Mouse (Mus musculus) C3H10T1/2 (cell line): ENCODE data around the gene Cd79a. TPM values are rescaled to one million over a fixed set of nuclear protein-coding genes. Genes with fewer than 3 reads are reported as not detected.

Source experiments
- polyA plus RNA-seq, 2 experiments: library from polyadenylated mRNA; unstranded; fragments of >200 nt; fragmentation: generic; extraction: Trizol; gene quantifications; one replicate each; pipeline ENCODE4 v1.2.1; 2012; ENCODE audit warnings: missing spikeins in 2 of 2

The Cd79a gene
- polyA plus RNA-seq: under 1 TPM; 0.08 to 0.57 TPM

GRCm38 (mm10) chr7:24897224-24897623, at the start of gene Cd79a:
Gene Cd79a, plus strand, starts transcription at chr7:24897381.

DNA sequence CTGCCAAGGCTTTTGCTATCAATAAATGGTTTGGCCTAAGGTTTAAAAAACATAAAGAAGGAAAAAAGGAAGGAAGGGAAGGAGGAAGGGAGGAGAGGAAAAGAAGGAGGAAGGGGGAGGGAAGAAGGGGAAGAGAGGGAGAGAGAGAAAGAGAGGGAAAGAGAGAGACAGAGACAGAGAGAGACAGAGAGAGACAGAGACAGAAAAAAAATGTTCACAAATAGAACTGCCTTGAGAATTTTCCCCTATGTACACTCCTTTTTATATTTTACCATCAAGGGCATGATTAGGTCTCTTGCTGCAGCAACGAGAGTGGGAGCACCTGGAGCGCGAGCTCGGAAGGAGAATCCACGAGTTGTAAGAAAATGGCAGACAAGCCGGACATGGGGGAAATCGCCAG, 35.3 kb upstream of the Cd79a start, which contains the start of gene Gm9844:
TSS of gene Gm9844 (plus strand) at position 301 of the 400 bp plus-strand sequence.

GRCm38 (mm10) chr7:24869532-24870165, 27.5 kb upstream of the Cd79a start, which contains the start of the genes Lypd4 and Dmrtc2:
Gene Lypd4, minus strand, starts transcription at chr7:24869941.
Gene Dmrtc2, plus strand, starts transcription at chr7:24870057.

DNA sequence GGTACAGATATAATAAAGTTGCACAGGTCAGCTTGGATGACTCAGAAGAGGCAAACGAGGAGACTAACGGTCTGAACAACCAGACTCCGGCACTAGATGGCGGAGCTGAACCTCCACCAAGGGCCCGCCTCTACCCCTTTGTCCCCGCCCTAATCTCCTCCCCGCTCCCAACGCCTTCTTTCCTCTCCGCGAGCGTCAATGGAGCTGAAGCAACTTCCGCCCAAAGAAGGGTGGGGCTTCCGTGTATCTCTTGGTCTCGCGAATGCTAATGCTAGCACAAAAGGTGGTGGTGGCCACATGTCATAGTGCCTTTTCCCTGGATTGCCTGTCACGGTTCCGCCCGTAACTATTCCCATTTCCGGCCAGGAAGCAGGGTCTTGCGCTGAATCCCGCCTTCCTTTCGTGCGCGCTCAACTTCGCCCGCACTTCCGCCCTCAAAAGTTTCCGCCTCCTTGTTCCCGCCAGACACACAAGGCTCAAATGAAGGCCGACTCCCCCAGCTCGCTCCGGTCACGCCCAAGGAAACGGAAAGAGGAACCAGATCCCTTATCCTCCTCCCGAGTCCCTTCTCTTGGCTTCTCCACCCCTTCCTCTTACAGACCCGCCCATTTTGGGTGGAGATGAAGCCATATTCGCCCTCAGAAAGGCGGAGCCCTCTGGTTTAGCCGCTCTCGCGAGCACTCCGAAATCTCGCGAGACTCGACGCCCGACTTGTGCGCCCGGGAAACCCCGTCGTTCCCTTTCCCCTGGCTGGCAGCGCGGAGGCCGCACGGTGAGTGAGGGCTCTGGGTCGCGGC, 13.1 kb upstream of the Cd79a start, which contains the start of gene Rps19:
TSS of gene Rps19 (plus strand) at position 476 of the 797 bp plus-strand sequence.

DNA sequence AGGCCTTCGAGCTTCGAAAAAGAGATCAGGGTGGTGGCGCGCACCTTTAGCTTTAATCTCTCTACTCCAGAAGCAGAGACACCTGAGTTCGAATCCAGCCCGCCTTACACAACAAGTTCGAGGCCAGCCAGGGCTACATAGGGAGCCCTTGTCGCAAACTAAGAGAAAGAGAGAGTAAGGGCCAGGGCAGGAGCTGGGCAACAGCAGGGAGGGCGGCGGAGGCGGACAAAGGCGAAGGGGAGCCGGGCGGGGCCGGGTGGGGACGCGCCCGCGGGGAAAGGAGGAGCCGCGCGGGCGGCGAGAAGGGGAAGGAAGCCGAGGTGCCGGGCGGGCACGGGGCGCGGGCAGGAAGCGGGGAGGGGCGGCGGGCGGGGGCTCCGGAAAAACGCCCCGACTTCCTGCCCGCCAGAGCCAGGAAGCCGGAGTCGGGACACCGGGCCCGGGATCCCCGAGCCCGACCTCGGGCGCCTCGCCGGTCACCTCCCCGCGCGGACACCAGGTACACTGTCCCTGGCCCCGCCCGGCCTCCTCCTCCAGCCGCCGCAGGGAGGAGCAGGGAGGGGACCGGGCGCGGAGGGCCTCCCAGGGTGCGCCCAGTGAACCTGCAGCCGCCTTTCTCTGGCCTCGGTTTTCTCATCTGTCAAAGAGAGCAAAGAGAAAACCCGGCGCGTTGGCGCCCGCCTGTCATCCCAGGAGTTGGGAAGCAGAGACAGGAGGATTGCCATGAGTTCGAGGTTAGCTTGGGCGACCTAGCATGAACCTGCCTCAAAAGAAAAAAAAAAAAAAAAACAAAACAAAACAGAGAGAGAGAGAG, 5.7 kb downstream of the Cd79a start, which contains the start of gene Arhgef1:
TSS of gene Arhgef1 (plus strand) at position 283 of the 814 bp plus-strand sequence.

DNA sequence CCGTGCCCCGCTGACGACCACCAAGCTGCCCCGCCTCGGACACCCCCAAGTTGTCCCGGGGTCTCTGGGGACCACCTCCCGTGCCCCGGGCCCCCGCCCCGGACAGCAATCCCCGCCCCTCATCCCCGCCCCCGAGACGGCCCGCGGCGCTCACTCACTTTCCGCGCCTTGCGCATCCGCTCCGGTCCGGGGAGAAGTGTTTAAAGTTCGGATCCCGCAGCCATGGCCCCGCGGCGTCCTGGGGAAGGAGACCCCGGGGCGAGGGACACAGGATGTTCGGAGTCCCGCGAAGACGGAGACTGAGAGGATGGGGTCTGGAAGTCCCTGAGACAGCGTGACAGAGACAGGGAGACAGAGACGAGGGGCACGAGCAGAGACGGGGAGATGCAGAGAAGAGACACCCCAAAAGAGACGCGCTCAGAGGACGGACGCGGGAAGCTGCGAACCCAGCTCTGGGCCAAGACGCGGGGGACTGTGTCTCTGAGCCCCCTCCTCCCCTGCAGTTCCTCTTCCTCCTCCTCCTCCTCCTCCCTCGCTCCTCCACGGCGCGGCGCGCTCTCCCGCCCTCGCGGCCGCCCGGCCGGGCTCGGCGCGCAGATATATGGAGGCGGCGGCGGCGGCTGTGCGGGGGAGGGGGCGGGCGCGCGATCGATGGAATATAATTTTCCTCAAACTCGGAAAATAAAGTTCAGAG, 47.2 kb downstream of the Cd79a start, which contains the start of gene Gm4881:
TSS of gene Gm4881 (minus strand) at position 238 of the 694 bp plus-strand sequence.

Other genes with a start within 250 kb of the Cd79a start
- under 1 TPM in 1 of 2 experiments, not detected in 1; 0.05 TPM for gene Tex101, start 220.7 kb upstream of the Cd79a start, polyA plus RNA-seq
- gene BC049730, start 188.1 kb upstream of the Cd79a start, polyA plus RNA-seq: not detected
- gene Gm4763, start 170.5 kb upstream of the Cd79a start, polyA plus RNA-seq: not detected
- not detected for gene Cd177, start 137.1 kb upstream of the Cd79a start, polyA plus RNA-seq
- gene Ceacam10, start 120.2 kb upstream of the Cd79a start, polyA plus RNA-seq: not detected
- 10 to 100 TPM; 16.1 to 25.5 TPM for gene Gm9844, start 35.2 kb upstream of the Cd79a start, polyA plus RNA-seq
- gene Lypd4, start 27.4 kb upstream of the Cd79a start, polyA plus RNA-seq: not detected
- gene Dmrtc2, start 27.3 kb upstream of the Cd79a start, polyA plus RNA-seq: not detected
- 1,000 to 10,000 TPM; 2,288 to 3,093 TPM for gene Rps19, start 13.0 kb upstream of the Cd79a start, polyA plus RNA-seq
- 10 to 100 TPM; 27.6 to 54.0 TPM for gene Arhgef1, start 5.5 kb downstream of the Cd79a start, polyA plus RNA-seq
- not detected for gene Gm4881, start 47.1 kb downstream of the Cd79a start, polyA plus RNA-seq
- 100 to 1,000 TPM; 313 to 446 TPM for gene Rabac1, start 75.4 kb downstream of the Cd79a start, polyA plus RNA-seq
- under 1 TPM; 0.05 to 0.30 TPM for gene Atp1a3, start 108.6 kb downstream of the Cd79a start, polyA plus RNA-seq
- 1 to 10 TPM in 1 of 2 experiments, under 1 TPM in 1; 0.13 to 2.8 TPM for gene Grik5, start 175.0 kb downstream of the Cd79a start, polyA plus RNA-seq
- 10 to 100 TPM in 1 of 2 experiments, 1 to 10 TPM in 1; 8.7 to 17.3 TPM for gene Zfp574, start 175.2 kb downstream of the Cd79a start, polyA plus RNA-seq